Mouse (Mus musculus) CH12F3 (cell line): ENCODE data around the gene Ablim1.

Experiments
- in situ Hi-C: fragments of 300-500 bp; cut with MboI; formaldehyde crosslinking; loops from 2 replicates; pipeline ENCODE4 v1.14.3; 2020; ENCODE audit warnings: low sequenced_read_pairs

Gene Ablim1

GRCm38 (mm10) chr19:57267531-57267930 lies 47.2 kb downstream of the Ablim1 start:
- in situ Hi-C loops = no loop called here

- in situ Hi-C loops = no loop called here
Observed at GRCm38 (mm10) chr19:57266374-57267085, 48.2 kb downstream of the Ablim1 start.

- in situ Hi-C loops = no loop called here
Observed at GRCm38 (mm10) chr19:57264296-57264947, 50.3 kb downstream of the Ablim1 start.

GRCm38 (mm10) chr19:57257801-57258200 lies 56.9 kb downstream of the Ablim1 start:
- in situ Hi-C loops = loop anchor here (10.0 kb wide), 1 partner anchor 93 kb away; no protein-coding TSS in a partner anchor

- in situ Hi-C loops = loop anchor here (10.0 kb wide), 1 partner anchor 92 kb away; no protein-coding TSS in a partner anchor
Observed at GRCm38 (mm10) chr19:57256666-57257065, 58.1 kb downstream of the Ablim1 start.

- in situ Hi-C loops = loop anchor here (10.0 kb wide), 1 partner anchor 90 kb away; no protein-coding TSS in a partner anchor
Observed at GRCm38 (mm10) chr19:57255157-57255556, 59.6 kb downstream of the Ablim1 start.

- in situ Hi-C loops = loop anchor here (10.0 kb wide), 1 partner anchor 88 kb away; no protein-coding TSS in a partner anchor
Observed at GRCm38 (mm10) chr19:57252692-57253448, 61.8 kb downstream of the Ablim1 start.

- in situ Hi-C loops = no loop called here
Observed at GRCm38 (mm10) chr19:57248781-57249180, 65.9 kb downstream of the Ablim1 start.

- in situ Hi-C loops = no loop called here
Observed at GRCm38 (mm10) chr19:57247221-57247620, 67.5 kb downstream of the Ablim1 start.

GRCm38 (mm10) chr19:57244281-57244680 lies 70.4 kb downstream of the Ablim1 start:
- in situ Hi-C loops = no loop called here

GRCm38 (mm10) chr19:57243606-57244005 lies 71.1 kb downstream of the Ablim1 start:
- in situ Hi-C loops = no loop called here

- in situ Hi-C loops = no loop called here
Observed at GRCm38 (mm10) chr19:57243191-57243590, 71.5 kb downstream of the Ablim1 start.

GRCm38 (mm10) chr19:57241363-57242192 lies 73.1 kb downstream of the Ablim1 start:
- in situ Hi-C loops = no loop called here

- in situ Hi-C loops = no loop called here
Observed at GRCm38 (mm10) chr19:57240259-57240658, 74.5 kb downstream of the Ablim1 start.

- in situ Hi-C loops = no loop called here
Observed at GRCm38 (mm10) chr19:57239176-57239784, 75.4 kb downstream of the Ablim1 start.

- in situ Hi-C loops = no loop called here
Observed at GRCm38 (mm10) chr19:57238461-57238860, 76.3 kb downstream of the Ablim1 start.

- in situ Hi-C loops = no loop called here
Observed at GRCm38 (mm10) chr19:57237534-57237933, 77.2 kb downstream of the Ablim1 start.

- in situ Hi-C loops = no loop called here
Observed at GRCm38 (mm10) chr19:57236647-57237046, 78.1 kb downstream of the Ablim1 start.

GRCm38 (mm10) chr19:57235931-57236330 lies 78.8 kb downstream of the Ablim1 start:
- in situ Hi-C loops = no loop called here

GRCm38 (mm10) chr19:57230996-57231395 lies 83.7 kb downstream of the Ablim1 start:
- in situ Hi-C loops = no loop called here
